Mouse (Mus musculus): Measurements from ENCODE around the gene Caskin1. TPM values are rescaled to one million over a fixed set of nuclear protein-coding genes. Genes with fewer than 3 reads are reported as not detected.

The Caskin1 gene
- polyA plus RNA-seq, 1 experiment from 2014 or later, result 52.2 TPM

GRCm38 (mm10) chr17:24532045-24532444 is 43.6 kb downstream of the Caskin1 start:
- 79% methylated on average over 7 of the region's 7 CpGs for WGBS
- Histone ChIP-seq H3K4me3 (ENCODE audit: low read depth, low read length) (no peak overlapping the region), H3K4me1 (ENCODE audit: control insufficient read depth, insufficient read depth, low read length) (peaks cover 20% of the 10 kb centered on the region), H3K9me3 (ENCODE audit: control insufficient read depth, low read length) (no peaks in the 10 kb centered on the region), H3K9ac (replicated peaks; ENCODE audit: low read depth, low read length) (no peak overlapping the region), H3K27me3 (ENCODE audit: control insufficient read depth, insufficient read depth, low read length) (no peaks in the 10 kb centered on the region), H3K4me2 (ENCODE audit: low read depth, low read length) (no peak overlapping the region), H3K27ac (ENCODE audit: low read depth, low read length) (no peak overlapping the region), H3K36me3 (ENCODE audit: control insufficient read depth, insufficient read depth, low read length) (peaks cover 10% of the 10 kb centered on the region; the same call in 1 of the 2 replicates)
- no peak for ATAC-seq (ENCODE audit: low read depth)

- Histone ChIP-seq H3K27me3 (ENCODE audit: control insufficient read depth, insufficient read depth, low read length) (no peaks in the 10 kb centered on the region), H3K9me3 (ENCODE audit: control insufficient read depth, low read length) (no peaks in the 10 kb centered on the region), H3K9ac (replicated peaks; ENCODE audit: low read depth, low read length) (peak overlapping the region; percentile 32; the same call in 1 of the 2 replicates), H3K27ac (ENCODE audit: low read depth, low read length) (no peak overlapping the region), H3K4me2 (ENCODE audit: low read depth, low read length) (peak overlapping the region; percentile 48), H3K4me1 (ENCODE audit: control insufficient read depth, insufficient read depth, low read length) (peaks cover 20% of the 10 kb centered on the region), H3K36me3 (ENCODE audit: control insufficient read depth, insufficient read depth, low read length) (peaks cover 10% of the 10 kb centered on the region; the same call in 1 of the 2 replicates), H3K4me3 (ENCODE audit: low read depth, low read length) (peak overlapping the region; percentile 26)
- 10% methylated on average over 49 of the region's 53 CpGs for WGBS
- peak; percentile 26; the same call in 1 of the 2 replicates for ATAC-seq (ENCODE audit: low read depth)
Observed at GRCm38 (mm10) chr17:24533099-24533992, 44.9 kb downstream of the Caskin1 start.

GRCm38 (mm10) chr17:24534160-24534718 is 45.8 kb downstream of the Caskin1 start, which contains the start of gene Rab26:
TSS of gene Rab26 (minus strand) at chr17:24534210.
- ATAC-seq (ENCODE audit: low read depth), result no peak
- no peaks in the 10 kb centered on the region for H3K27me3 ChIP-seq (ENCODE audit: control insufficient read depth, insufficient read depth, low read length)
- H3K4me1 ChIP-seq (ENCODE audit: control insufficient read depth, insufficient read depth, low read length), result peaks cover 14% of the 10 kb centered on the region
- H3K4me2 ChIP-seq (ENCODE audit: low read depth, low read length), result peak within 1 kb of the TSS; percentile 48
- H3K9me3 ChIP-seq (ENCODE audit: control insufficient read depth, low read length), result no peaks in the 10 kb centered on the region
- H3K27ac ChIP-seq (ENCODE audit: low read depth, low read length), result no peak within 1 kb of the TSS
- H3K4me3 ChIP-seq (ENCODE audit: low read depth, low read length), result peak within 1 kb of the TSS; percentile 26
- peak within 1 kb of the TSS; percentile 32; the same call in 1 of the 2 replicates for H3K9ac ChIP-seq (replicated peaks; ENCODE audit: low read depth, low read length)
- 88% methylated on average over 8 of the region's 8 CpGs for WGBS
- H3K36me3 ChIP-seq (ENCODE audit: control insufficient read depth, insufficient read depth, low read length), result peaks cover 10% of the 10 kb centered on the region; the same call in 1 of the 2 replicates

GRCm38 (mm10) chr17:24535300-24535699 is 46.9 kb downstream of the Caskin1 start:
- Histone ChIP-seq H3K4me1 (ENCODE audit: control insufficient read depth, insufficient read depth, low read length) (peaks cover 3% of the 10 kb centered on the region; the same call in 1 of the 2 replicates), H3K4me2 (ENCODE audit: low read depth, low read length) (no peak overlapping the region), H3K27me3 (ENCODE audit: control insufficient read depth, insufficient read depth, low read length) (no peaks in the 10 kb centered on the region), H3K9me3 (ENCODE audit: control insufficient read depth, low read length) (no peaks in the 10 kb centered on the region), H3K36me3 (ENCODE audit: control insufficient read depth, insufficient read depth, low read length) (peaks cover 7% of the 10 kb centered on the region; the same call in 1 of the 2 replicates), H3K27ac (ENCODE audit: low read depth, low read length) (no peak overlapping the region), H3K4me3 (ENCODE audit: low read depth, low read length) (no peak overlapping the region), H3K9ac (replicated peaks; ENCODE audit: low read depth, low read length) (no peak overlapping the region)
- ATAC-seq (ENCODE audit: low read depth), result no peak
- 60% methylated on average over 5 of the region's 5 CpGs for WGBS

- ATAC-seq (ENCODE audit: low read depth), result no peak
- Histone ChIP-seq H3K27me3 (ENCODE audit: control insufficient read depth, insufficient read depth, low read length) (no peaks in the 10 kb centered on the region), H3K27ac (ENCODE audit: low read depth, low read length) (no peak overlapping the region), H3K9ac (replicated peaks; ENCODE audit: low read depth, low read length) (no peak overlapping the region), H3K4me2 (ENCODE audit: low read depth, low read length) (no peak overlapping the region), H3K4me3 (ENCODE audit: low read depth, low read length) (no peak overlapping the region), H3K4me1 (ENCODE audit: control insufficient read depth, insufficient read depth, low read length) (no peaks in the 10 kb centered on the region), H3K9me3 (ENCODE audit: control insufficient read depth, low read length) (no peaks in the 10 kb centered on the region), H3K36me3 (ENCODE audit: control insufficient read depth, insufficient read depth, low read length) (no peaks in the 10 kb centered on the region)
- WGBS, result 36% methylated on average over 3 of the region's 3 CpGs
Observed at GRCm38 (mm10) chr17:24537536-24537935, 49.1 kb downstream of the Caskin1 start.

- Histone ChIP-seq H3K4me2 (ENCODE audit: low read depth, low read length) (no peak overlapping the region), H3K27ac (ENCODE audit: low read depth, low read length) (no peak overlapping the region), H3K4me3 (ENCODE audit: low read depth, low read length) (no peak overlapping the region), H3K4me1 (ENCODE audit: control insufficient read depth, insufficient read depth, low read length) (no peaks in the 10 kb centered on the region), H3K9me3 (ENCODE audit: control insufficient read depth, low read length) (no peaks in the 10 kb centered on the region), H3K27me3 (ENCODE audit: control insufficient read depth, insufficient read depth, low read length) (no peaks in the 10 kb centered on the region), H3K9ac (replicated peaks; ENCODE audit: low read depth, low read length) (no peak overlapping the region), H3K36me3 (ENCODE audit: control insufficient read depth, insufficient read depth, low read length) (no peaks in the 10 kb centered on the region)
- ATAC-seq (ENCODE audit: low read depth), result no peak
- WGBS, result 76% methylated on average over 8 of the region's 8 CpGs
Observed at GRCm38 (mm10) chr17:24538950-24539349, 50.5 kb downstream of the Caskin1 start.

- ATAC-seq (ENCODE audit: low read depth), result no peak; the same call in 1 of the 2 replicates
- Histone ChIP-seq H3K4me3 (ENCODE audit: low read depth, low read length) (no peak overlapping the region), H3K4me2 (ENCODE audit: low read depth, low read length) (no peak overlapping the region), H3K27me3 (ENCODE audit: control insufficient read depth, insufficient read depth, low read length) (no peaks in the 10 kb centered on the region), H3K9me3 (ENCODE audit: control insufficient read depth, low read length) (no peaks in the 10 kb centered on the region), H3K27ac (ENCODE audit: low read depth, low read length) (no peak overlapping the region), H3K4me1 (ENCODE audit: control insufficient read depth, insufficient read depth, low read length) (no peaks in the 10 kb centered on the region), H3K9ac (replicated peaks; ENCODE audit: low read depth, low read length) (no peak overlapping the region), H3K36me3 (ENCODE audit: control insufficient read depth, insufficient read depth, low read length) (no peaks in the 10 kb centered on the region)
- 3% methylated on average over 3 of the region's 3 CpGs for WGBS
Observed at GRCm38 (mm10) chr17:24540375-24540774, 52.0 kb downstream of the Caskin1 start.

- no peak for ATAC-seq (ENCODE audit: low read depth)
- Histone ChIP-seq H3K27ac (ENCODE audit: low read depth, low read length) (no peak overlapping the region), H3K9me3 (ENCODE audit: control insufficient read depth, low read length) (no peaks in the 10 kb centered on the region), H3K9ac (replicated peaks; ENCODE audit: low read depth, low read length) (no peak overlapping the region), H3K4me3 (ENCODE audit: low read depth, low read length) (no peak overlapping the region), H3K4me2 (ENCODE audit: low read depth, low read length) (no peak overlapping the region), H3K36me3 (ENCODE audit: control insufficient read depth, insufficient read depth, low read length) (no peaks in the 10 kb centered on the region), H3K27me3 (ENCODE audit: control insufficient read depth, insufficient read depth, low read length) (no peaks in the 10 kb centered on the region), H3K4me1 (ENCODE audit: control insufficient read depth, insufficient read depth, low read length) (peaks cover 4% of the 10 kb centered on the region; the same call in 1 of the 2 replicates)
- WGBS, result 19% methylated on average over 12 of the region's 12 CpGs
Observed at GRCm38 (mm10) chr17:24544613-24545012, 56.2 kb downstream of the Caskin1 start.

- ATAC-seq (ENCODE audit: low read depth), result no peak
- 86% methylated on average over 2 of the region's 2 CpGs for WGBS
- no peak overlapping the region for H3K27ac ChIP-seq (ENCODE audit: low read depth, low read length)
- no peak overlapping the region for H3K9ac ChIP-seq (replicated peaks; ENCODE audit: low read depth, low read length)
- H3K9me3 ChIP-seq (ENCODE audit: control insufficient read depth, low read length), result no peaks in the 10 kb centered on the region
- peaks cover 4% of the 10 kb centered on the region; the same call in 1 of the 2 replicates for H3K4me1 ChIP-seq (ENCODE audit: control insufficient read depth, insufficient read depth, low read length)
- H3K27me3 ChIP-seq (ENCODE audit: control insufficient read depth, insufficient read depth, low read length), result no peaks in the 10 kb centered on the region
- no peaks in the 10 kb centered on the region for H3K36me3 ChIP-seq (ENCODE audit: control insufficient read depth, insufficient read depth, low read length)
- H3K4me2 ChIP-seq (ENCODE audit: low read depth, low read length), result no peak overlapping the region
- H3K4me3 ChIP-seq (ENCODE audit: low read depth, low read length), result no peak overlapping the region
Observed at GRCm38 (mm10) chr17:24545247-24545646, 56.8 kb downstream of the Caskin1 start.

Measured in neural tube, embryonic 14.5 days (tissue).